8 mouse cellular contexts compared by ENCODE assay signal in the genomic region with DNA sequence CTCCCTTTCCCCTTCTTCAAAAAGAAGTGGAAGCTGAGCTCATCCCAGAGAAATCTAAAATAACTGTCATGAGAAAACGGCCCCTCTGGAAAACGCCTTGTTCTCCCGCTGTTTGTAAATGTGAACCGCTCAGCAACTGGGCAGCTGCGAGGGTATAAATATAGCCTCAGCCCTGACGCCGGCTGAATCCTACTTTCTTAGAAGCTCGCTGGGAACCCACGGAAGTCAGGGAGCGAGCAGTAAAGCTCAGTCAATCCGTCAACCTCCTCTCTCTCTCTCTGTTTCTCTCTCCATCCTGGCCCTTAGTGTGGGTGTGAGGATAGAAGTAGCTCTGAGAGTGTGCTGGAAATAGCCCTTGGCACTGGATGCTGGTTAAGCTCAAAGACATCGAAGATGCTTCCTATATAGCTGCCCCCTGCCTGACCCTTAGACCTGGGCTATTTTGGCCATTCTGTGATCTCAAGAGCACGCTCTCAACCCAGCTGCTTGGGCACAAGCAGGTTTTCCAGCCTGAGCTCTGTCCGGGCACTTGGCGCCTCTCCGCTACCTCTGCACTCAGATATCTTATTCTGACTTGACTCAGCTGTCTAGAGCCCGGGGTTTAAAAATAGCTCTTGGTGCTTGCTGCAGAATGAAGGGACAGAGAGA.
A peak's percentile ranks its signal among the peaks of the same experiment; 100 is the strongest.
DNase-seq lines count a peak whose midpoint lies in the region; ATAC-seq lines count a peak whose summit lies in the region.

No protein-coding gene starts in this region.

- H3K4me1 ChIP-seq in limb, embryonic 13.5 days, result peaks cover 8% of the 10 kb centered on the region
- H3K4me1 ChIP-seq in limb, embryonic 10.5 days, result 0 out of 2 replicates have a peak, but pooled peaks cover 5% of the 10 kb centered on the region
- 0 out of 2 replicates have a peak, but pooled peaks cover 3% of the 10 kb centered on the region for H3K4me1 ChIP-seq in hindbrain, embryonic 13.5 days (replicated peaks)
- no peaks in the 10 kb centered on the region for H3K4me1 ChIP-seq in midbrain, embryonic 13.5 days (replicated peaks)

- no peak overlapping the region for H3K4me3 ChIP-seq in limb, embryonic 13.5 days
- H3K4me3 ChIP-seq in limb, embryonic 10.5 days, result no peak overlapping the region
- H3K4me3 ChIP-seq in hindbrain, embryonic 13.5 days, result no peak overlapping the region
- no peak overlapping the region for H3K4me3 ChIP-seq in midbrain, embryonic 13.5 days (replicated peaks)

- 76% methylated on average over 17 of the region's 17 CpGs for WGBS in limb, embryonic 13.5 days
- 89% methylated on average over 17 of the region's 17 CpGs for WGBS in limb, embryonic 10.5 days
- 84% methylated on average over 17 of the region's 17 CpGs for WGBS in hindbrain, embryonic 13.5 days
- 87% methylated on average over 17 of the region's 17 CpGs for WGBS in midbrain, embryonic 13.5 days

- no peak overlapping the region; the same call in 1 of the 2 replicates for H3K27ac ChIP-seq in limb, embryonic 13.5 days
- no peak overlapping the region for H3K27ac ChIP-seq in limb, embryonic 10.5 days
- H3K27ac ChIP-seq in hindbrain, embryonic 13.5 days, result no peak overlapping the region
- H3K27ac ChIP-seq in midbrain, embryonic 13.5 days, result no peak overlapping the region

- no peaks in the 10 kb centered on the region for H3K27me3 ChIP-seq in limb, embryonic 13.5 days
- no peaks in the 10 kb centered on the region for H3K27me3 ChIP-seq in limb, embryonic 10.5 days (ENCODE audit: low read depth, poor library complexity, severe bottlenecking)
- no peaks in the 10 kb centered on the region for H3K27me3 ChIP-seq in hindbrain, embryonic 13.5 days
- H3K27me3 ChIP-seq in midbrain, embryonic 13.5 days, result no peaks in the 10 kb centered on the region

- 0 out of 2 replicates have a peak, but pooled peaks have one; percentile 18 for ATAC-seq in limb, embryonic 13.5 days (ENCODE audit: low FRiP score, low read depth)
- ATAC-seq in hindbrain, embryonic 13.5 days (ENCODE audit: low FRiP score), result no peak
- no peak for ATAC-seq in midbrain, embryonic 13.5 days

- no peak overlapping the region for H3K9ac ChIP-seq in limb, embryonic 13.5 days
- H3K9ac ChIP-seq in hindbrain, embryonic 13.5 days, result no peak overlapping the region
- H3K9ac ChIP-seq in midbrain, embryonic 13.5 days (replicated peaks), result no peak overlapping the region

- H3K4me2 ChIP-seq in limb, embryonic 13.5 days (replicated peaks), result no peak overlapping the region
- H3K4me2 ChIP-seq in hindbrain, embryonic 13.5 days, result no peak overlapping the region
- no peak overlapping the region for H3K4me2 ChIP-seq in midbrain, embryonic 13.5 days (replicated peaks)

- intact Hi-C loops in heart, postnatal 10 days (cut with DNase I), result loop anchor here (5.0 kb wide), 1 partner anchor 80 kb away; no protein-coding TSS in a partner anchor

- no peaks in the 10 kb centered on the region for H3K36me3 ChIP-seq in limb, embryonic 13.5 days
- H3K36me3 ChIP-seq in limb, embryonic 10.5 days, result no peaks in the 10 kb centered on the region
- H3K36me3 ChIP-seq in hindbrain, embryonic 13.5 days, result no peaks in the 10 kb centered on the region
- no peaks in the 10 kb centered on the region for H3K36me3 ChIP-seq in midbrain, embryonic 13.5 days

- DNase-seq in limb, embryonic 10.5 days (ENCODE audit: low spot score), result no peak
- DNase-seq in frontal cortex, postnatal 36 days (ENCODE audit: low spot score in 2 of 2), result peak; percentile 67 to 75
- DNase-seq in heart, postnatal 10 days, result peak; percentile 53 to 60
- peak; percentile 56 to 75 for DNase-seq in right cerebral cortex, postnatal 36 days (ENCODE audit: low spot score in 2 of 2)
- DNase-seq in cerebellum, postnatal 14 days, result no peak

- no peaks in the 10 kb centered on the region for H3K9me3 ChIP-seq in limb, embryonic 13.5 days
- no peaks in the 10 kb centered on the region for H3K9me3 ChIP-seq in limb, embryonic 10.5 days (replicated peaks)
- no peaks in the 10 kb centered on the region for H3K9me3 ChIP-seq in hindbrain, embryonic 13.5 days
- no peaks in the 10 kb centered on the region for H3K9me3 ChIP-seq in midbrain, embryonic 13.5 days

Comparison
In these comparisons a context has a peak if more than half of its experiments do, and no peak if none do; other contexts are left out.
1. DNase-seq: peak in frontal cortex, postnatal 36 days (2 of 2), heart, postnatal 10 days (2 of 2) and right cerebral cortex, postnatal 36 days (2 of 2); none in limb, embryonic 10.5 days (single experiment) and cerebellum, postnatal 14 days (0 of 2).